Mouse (Mus musculus): ENCODE measurements around the gene Rrp1. TPM values are rescaled to one million over a fixed set of nuclear protein-coding genes. Genes with fewer than 3 reads are reported as not detected.

The Rrp1 gene
- polyA plus RNA-seq, 1 experiment: 139 TPM

DNA sequence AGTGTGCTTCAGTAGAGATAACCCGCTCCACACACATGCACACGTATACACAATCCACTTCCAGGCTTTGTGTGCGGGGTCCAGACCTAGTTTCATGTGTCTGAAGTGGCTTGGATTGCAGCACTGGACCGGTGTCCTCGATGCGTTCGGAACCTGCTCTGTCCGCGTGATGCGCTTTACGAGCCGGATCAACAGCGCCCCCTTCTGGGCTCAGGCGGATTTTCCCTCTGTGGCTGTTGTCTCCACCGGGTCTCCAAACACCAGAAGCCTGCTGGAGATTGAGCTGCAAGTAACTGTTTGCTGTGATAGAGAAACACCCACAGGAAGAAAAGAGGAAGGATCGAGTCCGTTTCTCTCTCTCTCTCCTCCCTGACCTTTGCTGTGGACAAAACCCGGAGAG is 20.8 kb downstream of the Rrp1 start:
- TF ChIP-seq CTCF (IDR thresholded peaks at IDR 0.05; ENCODE audit: borderline replicate concordance, insufficient read depth, low read length): peak; percentile 91
- no peak for TF ChIP-seq POLR2A (IDR thresholded peaks at IDR 0.05; ENCODE audit: low read depth, low read length)
- Histone ChIP-seq H3K4me3 (ENCODE audit: insufficient read depth, low read length) (no peak overlapping the region), H3K27ac (ENCODE audit: insufficient read depth, low read length) (no peak overlapping the region), H3K4me1 (ENCODE audit: control insufficient read depth, insufficient read depth, low read length) (0 out of 2 replicates have a peak, but pooled peaks cover 2% of the 10 kb centered on the region)

- TF ChIP-seq CTCF (IDR thresholded peaks at IDR 0.05; ENCODE audit: borderline replicate concordance, insufficient read depth, low read length) (no peak), POLR2A (IDR thresholded peaks at IDR 0.05; ENCODE audit: low read depth, low read length) (no peak)
- H3K4me1 ChIP-seq (ENCODE audit: control insufficient read depth, insufficient read depth, low read length): no peaks in the 10 kb centered on the region
- no peak overlapping the region for H3K27ac ChIP-seq (ENCODE audit: insufficient read depth, low read length)
- H3K4me3 ChIP-seq (ENCODE audit: insufficient read depth, low read length): no peak overlapping the region
Measured at GRCm38 (mm10) chr10:78390982-78391470, 21.8 kb downstream of the Rrp1 start.

- Histone ChIP-seq H3K4me3 (ENCODE audit: insufficient read depth, low read length) (no peak overlapping the region), H3K27ac (ENCODE audit: insufficient read depth, low read length) (no peak overlapping the region), H3K4me1 (ENCODE audit: control insufficient read depth, insufficient read depth, low read length) (no peaks in the 10 kb centered on the region)
- TF ChIP-seq POLR2A (IDR thresholded peaks at IDR 0.05; ENCODE audit: low read depth, low read length): no peak
- TF ChIP-seq CTCF (IDR thresholded peaks at IDR 0.05; ENCODE audit: borderline replicate concordance, insufficient read depth, low read length): no peak
Measured at GRCm38 (mm10) chr10:78388216-78388980, 24.4 kb downstream of the Rrp1 start.

DNA sequence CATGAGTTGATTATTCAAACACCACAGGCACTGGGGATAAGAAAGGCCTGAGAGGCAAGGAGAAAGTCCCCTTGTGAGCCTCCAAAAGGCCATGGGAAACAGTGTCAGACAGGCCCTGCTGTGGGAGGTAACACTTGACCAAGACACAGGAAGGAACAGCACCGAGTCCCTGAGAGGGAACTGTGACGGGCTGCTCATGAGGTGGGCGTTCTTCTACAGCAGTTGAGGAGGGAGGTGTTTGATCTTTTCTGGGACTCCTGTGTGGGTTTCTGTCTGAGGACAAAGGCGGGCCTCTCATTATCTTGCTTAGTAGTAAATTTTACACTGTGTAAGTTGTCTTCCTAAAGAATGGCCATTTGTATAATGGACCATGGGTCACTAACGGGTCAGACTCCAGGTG is 27.3 kb downstream of the Rrp1 start:
- TF ChIP-seq POLR2A (IDR thresholded peaks at IDR 0.05; ENCODE audit: low read depth, low read length): no peak
- no peak for TF ChIP-seq CTCF (IDR thresholded peaks at IDR 0.05; ENCODE audit: borderline replicate concordance, insufficient read depth, low read length)
- no peak overlapping the region for H3K27ac ChIP-seq (ENCODE audit: insufficient read depth, low read length)
- no peaks in the 10 kb centered on the region for H3K4me1 ChIP-seq (ENCODE audit: control insufficient read depth, insufficient read depth, low read length)
- H3K4me3 ChIP-seq (ENCODE audit: insufficient read depth, low read length): no peak overlapping the region

DNA sequence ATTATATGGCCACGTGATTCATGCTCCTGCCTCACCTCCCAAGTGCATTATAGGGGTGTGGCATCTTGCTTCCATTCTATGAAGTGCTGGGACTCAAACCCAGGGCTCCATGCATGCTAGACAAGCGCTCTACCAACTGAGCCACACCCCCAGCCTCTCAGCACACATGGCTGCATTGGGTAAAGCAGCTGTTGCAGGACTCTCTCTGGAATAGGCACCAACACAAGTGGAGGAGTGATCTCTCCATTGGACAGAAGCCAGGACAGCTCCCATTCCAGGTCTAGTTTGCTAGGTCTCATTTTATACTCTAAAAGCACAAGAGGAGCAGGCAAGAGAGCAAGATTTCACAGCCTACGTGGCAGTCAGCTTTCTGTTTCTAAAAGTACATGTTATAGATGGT is 29.3 kb downstream of the Rrp1 start:
- no peak for TF ChIP-seq CTCF (IDR thresholded peaks at IDR 0.05; ENCODE audit: borderline replicate concordance, insufficient read depth, low read length)
- TF ChIP-seq POLR2A (IDR thresholded peaks at IDR 0.05; ENCODE audit: low read depth, low read length): no peak
- H3K4me3 ChIP-seq (ENCODE audit: insufficient read depth, low read length): no peak overlapping the region
- no peak overlapping the region for H3K27ac ChIP-seq (ENCODE audit: insufficient read depth, low read length)
- H3K4me1 ChIP-seq (ENCODE audit: control insufficient read depth, insufficient read depth, low read length): no peaks in the 10 kb centered on the region

DNA sequence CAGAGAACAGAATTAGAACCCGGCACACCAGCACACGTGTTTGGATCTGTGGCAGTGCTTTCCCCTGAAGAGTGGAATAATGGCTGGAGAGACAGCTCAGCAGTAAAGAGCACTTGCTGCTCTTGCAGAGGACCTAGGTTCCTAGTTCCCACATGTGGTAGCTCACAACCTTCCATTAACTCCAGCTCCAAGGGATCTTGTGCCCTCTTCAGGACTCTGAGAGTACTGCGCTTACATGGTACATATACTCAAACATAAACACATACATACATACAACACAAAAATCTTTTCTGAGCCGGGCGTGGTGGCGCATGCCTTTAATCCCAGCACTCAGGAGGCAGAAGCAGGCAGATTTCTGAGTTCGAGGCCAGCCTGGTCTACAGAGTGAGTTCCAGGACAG is 34.3 kb downstream of the Rrp1 start:
- Histone ChIP-seq H3K27ac (ENCODE audit: insufficient read depth, low read length) (no peak overlapping the region), H3K4me3 (ENCODE audit: insufficient read depth, low read length) (no peak overlapping the region), H3K4me1 (ENCODE audit: control insufficient read depth, insufficient read depth, low read length) (no peaks in the 10 kb centered on the region)
- TF ChIP-seq CTCF (IDR thresholded peaks at IDR 0.05; ENCODE audit: borderline replicate concordance, insufficient read depth, low read length) (no peak), POLR2A (IDR thresholded peaks at IDR 0.05; ENCODE audit: low read depth, low read length) (no peak)

DNA sequence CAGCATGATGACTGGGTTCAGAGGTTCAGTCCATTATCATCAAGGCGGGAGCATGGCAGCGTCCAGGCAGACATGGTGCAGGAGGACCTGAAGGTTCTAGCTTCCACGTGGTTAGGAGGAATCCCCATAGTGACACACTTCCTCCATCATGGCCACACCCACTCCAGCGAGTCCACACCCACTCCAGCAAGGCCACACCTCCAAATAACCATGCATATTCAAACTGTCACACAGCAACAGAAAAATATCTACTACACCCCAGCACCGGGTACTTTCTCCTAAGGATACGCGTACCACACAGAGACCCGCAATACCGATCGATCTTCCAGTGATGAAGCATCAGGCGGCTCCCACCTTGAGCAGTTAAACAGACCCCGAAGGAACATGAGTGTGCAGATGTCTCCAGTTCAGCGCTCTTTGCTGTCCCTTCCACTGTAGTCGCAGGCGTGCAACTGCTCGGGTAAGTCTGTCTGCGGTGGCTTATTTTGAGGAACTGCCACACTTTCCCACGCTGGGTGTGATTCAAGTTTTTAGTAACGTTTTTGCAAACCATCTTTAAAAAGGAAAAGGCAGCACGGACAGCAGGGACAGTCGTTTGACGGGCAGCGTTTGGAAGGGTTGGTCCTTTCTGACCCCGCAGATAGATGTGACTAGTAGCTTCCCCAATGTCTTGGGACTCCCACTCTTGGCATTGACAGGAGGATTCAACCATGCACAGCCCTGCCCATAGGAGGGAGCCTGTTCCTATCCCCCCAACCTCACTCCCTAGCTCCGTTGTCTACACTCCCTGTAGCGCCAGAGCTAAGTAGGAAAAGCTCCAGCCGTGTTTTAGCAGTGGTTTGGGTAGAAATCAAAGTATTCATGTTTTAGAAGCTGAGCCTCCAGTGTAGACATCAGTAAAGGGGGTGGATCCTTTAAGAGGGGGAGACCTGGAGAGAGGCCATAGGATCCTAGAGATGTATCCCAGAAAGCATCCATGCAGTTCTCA is 39.9 kb downstream of the Rrp1 start:
- TF ChIP-seq POLR2A (IDR thresholded peaks at IDR 0.05; ENCODE audit: low read depth, low read length) (no peak), CTCF (IDR thresholded peaks at IDR 0.05; ENCODE audit: borderline replicate concordance, insufficient read depth, low read length) (no peak)

DNA sequence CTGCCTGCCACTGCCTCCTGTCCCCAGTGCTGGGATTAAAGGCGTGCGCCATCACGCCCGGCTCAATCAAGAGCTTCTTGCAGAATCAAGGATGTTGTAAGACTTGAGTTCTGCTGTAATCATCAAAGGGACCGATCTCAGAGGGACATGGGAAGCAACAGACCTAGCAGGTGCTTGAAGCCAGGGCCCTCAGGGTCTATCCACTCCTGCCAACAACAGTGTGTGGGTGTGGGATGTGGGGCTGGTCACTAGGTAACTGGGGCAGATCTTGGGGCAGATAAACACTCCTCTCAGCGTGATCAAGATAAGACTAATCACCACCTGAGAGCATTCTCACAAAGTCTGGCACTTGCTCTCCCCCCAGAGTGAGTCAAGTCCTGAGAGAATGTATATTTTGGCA is 41.1 kb downstream of the Rrp1 start:
- Histone ChIP-seq H3K4me3 (ENCODE audit: insufficient read depth, low read length) (no peak overlapping the region), H3K27ac (ENCODE audit: insufficient read depth, low read length) (no peak overlapping the region), H3K4me1 (ENCODE audit: control insufficient read depth, insufficient read depth, low read length) (peaks cover 3% of the 10 kb centered on the region; the same call in 1 of the 2 replicates)
- TF ChIP-seq POLR2A (IDR thresholded peaks at IDR 0.05; ENCODE audit: low read depth, low read length) (no peak), CTCF (IDR thresholded peaks at IDR 0.05; ENCODE audit: borderline replicate concordance, insufficient read depth, low read length) (no peak)

More for the DNA sequence above, 39.9 kb downstream of the Rrp1 start:
- no peak overlapping the region for H3K27ac ChIP-seq (ENCODE audit: insufficient read depth, low read length)
- H3K4me1 ChIP-seq (ENCODE audit: control insufficient read depth, insufficient read depth, low read length): no peaks in the 10 kb centered on the region
- H3K4me3 ChIP-seq (ENCODE audit: insufficient read depth, low read length): no peak overlapping the region

DNA sequence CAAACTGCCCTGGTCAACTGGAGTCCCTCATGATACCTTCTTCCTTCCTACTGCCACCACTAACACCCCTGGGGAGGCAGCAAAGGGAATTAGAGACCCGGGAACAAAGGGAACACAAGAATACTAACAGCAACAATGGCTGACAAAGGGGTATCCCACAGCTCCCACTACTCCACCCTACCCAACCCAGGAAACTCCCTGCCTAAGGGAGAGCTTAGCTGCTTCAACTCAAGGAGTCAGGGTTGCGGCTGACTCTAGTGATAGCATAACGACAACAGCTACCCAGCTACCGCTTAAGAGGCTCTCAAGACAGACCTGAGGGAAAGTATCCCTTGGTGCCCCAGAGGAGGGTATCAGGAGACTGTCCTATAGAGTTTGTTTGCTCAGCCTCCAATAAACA is 45.3 kb downstream of the Rrp1 start:
- Histone ChIP-seq H3K27ac (ENCODE audit: insufficient read depth, low read length) (no peak overlapping the region), H3K4me3 (ENCODE audit: insufficient read depth, low read length) (no peak overlapping the region), H3K4me1 (ENCODE audit: control insufficient read depth, insufficient read depth, low read length) (peaks cover 12% of the 10 kb centered on the region; the same call in 1 of the 2 replicates)
- TF ChIP-seq POLR2A (IDR thresholded peaks at IDR 0.05; ENCODE audit: low read depth, low read length): no peak
- no peak for TF ChIP-seq CTCF (IDR thresholded peaks at IDR 0.05; ENCODE audit: borderline replicate concordance, insufficient read depth, low read length)

Data from embryonic fibroblast, embryonic 13.5 days (primary cell).